Mouse (Mus musculus): ENCODE results near the gene Nr6a1.

GRCm38 (mm10) chr2:38787338-38787737 lies 140.2 kb downstream of the Nr6a1 start:
- TF ChIP-seq CTCF (IDR thresholded peaks at IDR 0.05; ENCODE audit: low read depth, low read length) (no peak), POLR2AphosphoS5 (IDR thresholded peaks at IDR 0.05; ENCODE audit: insufficient replicate concordance, low read depth, low read length) (no peak)
